Mouse (Mus musculus) ovary, adult 10 weeks (tissue): Measurements from ENCODE around the gene Olfr1054. TPM values are rescaled to one million over a fixed set of nuclear protein-coding genes. Genes with fewer than 3 reads are reported as not detected.

Experiments
- polyA plus RNA-seq: library from polyadenylated mRNA; stranded (reverse); fragments of 350-450 nt; fragmentation: Illumina TruSeq; extraction: RNeasy Lipid Tissue Mini Kit (QIAGEN cat#74804); gene quantifications from one replicate; pipeline ENCODE4 v1.2.3, GENCODE M21; 2014

The Olfr1054 gene
- polyA plus RNA-seq: not detected

GRCm38 (mm10) chr2:86335333-86335732, at the start of gene Olfr1054:
Olfr1054 (minus strand) TSS chr2:86335433.

DNA sequence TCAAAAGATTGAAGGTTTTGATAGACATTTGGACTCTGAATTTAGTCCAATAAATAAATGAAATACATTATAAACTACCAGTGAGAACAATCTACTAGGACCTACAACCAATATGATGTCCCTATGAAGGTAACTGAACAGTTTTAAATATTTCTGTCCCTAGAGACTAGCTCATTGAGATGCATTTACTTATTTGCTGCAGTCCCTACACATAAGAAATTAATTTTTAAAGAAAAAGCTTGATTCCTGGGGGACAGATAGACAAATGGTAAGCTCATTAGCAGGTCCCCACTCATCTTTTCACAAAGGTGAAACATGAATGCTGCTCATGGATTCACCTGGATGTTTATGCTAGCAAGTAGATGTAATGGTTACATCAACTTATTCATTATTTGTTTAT, 43.1 kb upstream of the Olfr1054 start, which contains the start of gene Olfr1057:
Olfr1057 (minus strand) TSS at position 101 of the 400 bp plus-strand sequence.

GRCm38 (mm10) chr2:86362369-86362768, 27.1 kb upstream of the Olfr1054 start, which contains the start of gene Olfr1056:
Olfr1056 (minus strand) TSS chr2:86362469.

GRCm38 (mm10) chr2:86350184-86350583, 15.0 kb upstream of the Olfr1054 start, which contains the start of gene Olfr1055:
Olfr1055 (minus strand) TSS chr2:86350284.

GRCm38 (mm10) chr2:86315184-86315583, 20.0 kb downstream of the Olfr1054 start, which contains the start of gene Olfr1053:
Olfr1053 (minus strand) TSS chr2:86315284.

DNA sequence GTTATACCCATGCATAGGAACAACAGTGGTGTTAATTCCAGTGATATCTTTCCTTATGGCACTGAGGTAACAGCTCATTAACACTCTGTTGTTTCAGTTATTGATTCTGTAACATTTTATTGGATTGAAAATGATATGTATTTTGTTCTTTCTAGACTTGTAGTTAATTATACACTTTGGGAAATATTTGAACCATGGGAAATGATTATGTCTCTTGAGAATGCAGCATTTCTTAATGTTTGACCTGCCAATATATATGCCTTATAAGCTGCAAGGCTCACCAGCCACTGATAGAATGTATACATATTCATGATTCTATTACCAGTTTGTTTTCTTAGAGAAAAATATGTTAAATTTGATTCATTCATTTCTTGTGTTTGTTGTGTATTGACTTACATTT, 43.1 kb downstream of the Olfr1054 start, which contains the start of gene Olfr1052:
Olfr1052 (plus strand) TSS at position 301 of the 400 bp plus-strand sequence.

Other genes with a start within 250 kb of the Olfr1054 start
- not detected for gene Olfr1037, start 248.0 kb downstream of the Olfr1054 start, polyA plus RNA-seq
- gene Olfr1039, start 199.5 kb downstream of the Olfr1054 start, polyA plus RNA-seq: not detected
- not detected for gene Olfr1040, start 188.7 kb downstream of the Olfr1054 start, polyA plus RNA-seq
- not detected for gene Olfr1042, start 173.6 kb downstream of the Olfr1054 start, polyA plus RNA-seq
- gene Olfr1043, start 167.9 kb downstream of the Olfr1054 start, polyA plus RNA-seq: not detected
- gene Olfr1044, start 157.6 kb downstream of the Olfr1054 start, polyA plus RNA-seq: not detected
- not detected for gene Olfr52, start 149.8 kb downstream of the Olfr1054 start, polyA plus RNA-seq
- gene Olfr1045, start 132.4 kb downstream of the Olfr1054 start, polyA plus RNA-seq: not detected
- not detected for gene Olfr1046, start 116.1 kb downstream of the Olfr1054 start, polyA plus RNA-seq
- not detected for gene Olfr1047, start 104.0 kb downstream of the Olfr1054 start, polyA plus RNA-seq
- gene Olfr1048, start 95.1 kb downstream of the Olfr1054 start, polyA plus RNA-seq: not detected
- gene Olfr1049, start 77.1 kb downstream of the Olfr1054 start, polyA plus RNA-seq: not detected
- gene Olfr1051, start 56.3 kb downstream of the Olfr1054 start, polyA plus RNA-seq: not detected
- not detected for gene Olfr1052, start 43.0 kb downstream of the Olfr1054 start, polyA plus RNA-seq
- gene Olfr1053, start 20.1 kb downstream of the Olfr1054 start, polyA plus RNA-seq: not detected
- not detected for gene Olfr1055, start 14.9 kb upstream of the Olfr1054 start, polyA plus RNA-seq
- gene Olfr1056, start 27.0 kb upstream of the Olfr1054 start, polyA plus RNA-seq: not detected
- not detected for gene Olfr1057, start 43.0 kb upstream of the Olfr1054 start, polyA plus RNA-seq
- not detected for gene Olfr1058, start 53.1 kb upstream of the Olfr1054 start, polyA plus RNA-seq
- not detected for gene Olfr1061, start 78.6 kb upstream of the Olfr1054 start, polyA plus RNA-seq
- gene Olfr1062, start 91.3 kb upstream of the Olfr1054 start, polyA plus RNA-seq: not detected
- not detected for gene Olfr1065, start 115.2 kb upstream of the Olfr1054 start, polyA plus RNA-seq
- gene Olfr1066, start 120.8 kb upstream of the Olfr1054 start, polyA plus RNA-seq: not detected
- not detected for gene Olfr228, start 152.0 kb upstream of the Olfr1054 start, polyA plus RNA-seq
- not detected for gene Olfr1076, start 173.0 kb upstream of the Olfr1054 start, polyA plus RNA-seq
- gene Olfr1079, start 207.0 kb upstream of the Olfr1054 start, polyA plus RNA-seq: not detected
- gene Olfr1080, start 222.8 kb upstream of the Olfr1054 start, polyA plus RNA-seq: not detected